Mouse (Mus musculus) liver, embryonic 11.5 days (tissue): ENCODE measurements at regions not wholly inside any gene's neighbourhood (a gene's known extent, or its start where the extent isn't known, plus 50 kb on each side); places are given as distances from the start of the nearest gene placed in this dataset.

ENCODE experiments used
- ATAC-seq: fragments of 200-750 bp; cut with Nextera tagmentation; replicated peaks from 2 replicates; pipeline ENCODE4 v1.8.0; 2017; ENCODE audit warnings: moderate number of reproducible peaks, mild to moderate bottlenecking, moderate TSS enrichment, moderate library complexity; ENCODE audit not compliant: low FRiP score
- DNase-seq: peaks from one replicate; pipeline ENCODE4 v3.0.0-alpha.2; 2017; ENCODE audit warnings: low spot score
- H3K27ac ChIP-seq: fragments of 300-500 bp; sonication (generic); 2 replicates; pipeline ENCODE4 v1.5.1; 2014; ENCODE audit warnings: mild to moderate bottlenecking, low read depth, low read length, control low read depth
- H3K27me3 ChIP-seq: fragments of 300-500 bp; sonication (generic); replicated peaks from 2 replicates; pipeline ENCODE4 v1.6.1; 2014; ENCODE audit warnings: low read length, mixed read lengths; ENCODE audit not compliant: control insufficient read depth, insufficient read depth
- H3K36me3 ChIP-seq: fragments of 300-500 bp; sonication (generic); 2 replicates; pipeline ENCODE4 v1.6.1; 2014; ENCODE audit warnings: mild to moderate bottlenecking, low read length, moderate library complexity, mixed read lengths; ENCODE audit not compliant: control insufficient read depth, insufficient read depth
- H3K4me1 ChIP-seq: fragments of 300-500 bp; sonication (generic); replicated peaks from 2 replicates; pipeline ENCODE4 v1.6.1; 2014; ENCODE audit warnings: low read length, mixed read lengths; ENCODE audit not compliant: control insufficient read depth, insufficient read depth
- H3K4me2 ChIP-seq: fragments of 300-500 bp; sonication (generic); 2 replicates; pipeline ENCODE4 v1.6.1; 2014; ENCODE audit warnings: mild to moderate bottlenecking, control low read depth, moderate library complexity
- H3K4me3 ChIP-seq: fragments of 300-500 bp; sonication (generic); 2 replicates; pipeline ENCODE4 v1.5.1; 2014; ENCODE audit warnings: low read depth, low read length, control low read depth
- H3K9ac ChIP-seq: fragments of 300-500 bp; sonication (generic); 2 replicates; pipeline ENCODE4 v1.6.1; 2014; ENCODE audit warnings: low read depth, low read length, control low read depth
- H3K9me3 ChIP-seq: fragments of 300-500 bp; sonication (generic); 2 replicates; pipeline ENCODE4 v1.6.1; 2016; ENCODE audit warnings: low read length, inconsistent platforms, mixed read lengths; ENCODE audit not compliant: control insufficient read depth
- WGBS: fragments of 180-500 bp; shearing (Covaris S2); extraction: QIAGEN DNeasy Blood & Tissue Kit; methylation state at CpG from one replicate; pipeline ENCODE4 v1.1.7; 2014; 5-methylcytosine and 5-hydroxymethylcytosine counted together

GRCm38 (mm10) chr13:34800906-34801305 is 66.3 kb downstream of the Fam50b start:
- Histone ChIP-seq H3K27me3 (no peaks in the 10 kb centered on the region), H3K27ac (no peak overlapping the region), H3K9me3 (no peaks in the 10 kb centered on the region), H3K4me3 (no peak overlapping the region), H3K36me3 (no peaks in the 10 kb centered on the region), H3K4me2 (no peak overlapping the region), H3K9ac (no peak overlapping the region), H3K4me1 (no peaks in the 10 kb centered on the region)
- DNase-seq (no peak), ATAC-seq (no peak)
- WGBS: 78% methylated on average over 5 of the region's 5 CpGs

GRCm38 (mm10) chr13:34806532-34807092 is 68.5 kb upstream of the Prpf4b start:
- H3K27ac ChIP-seq: no peak overlapping the region

GRCm38 (mm10) chr13:34809536-34809935 is 65.6 kb upstream of the Prpf4b start:
- ATAC-seq (no peak), DNase-seq (no peak)
- H3K4me1 ChIP-seq: 0 out of 2 replicates have a peak, but pooled peaks cover 3% of the 10 kb centered on the region
- WGBS: 69% methylated on average over 1 of the region's 1 CpGs
- no peak overlapping the region for H3K27ac ChIP-seq
- H3K4me2 ChIP-seq: no peak overlapping the region
- H3K9ac ChIP-seq: no peak overlapping the region
- no peaks in the 10 kb centered on the region for H3K9me3 ChIP-seq
- H3K27me3 ChIP-seq: no peaks in the 10 kb centered on the region
- no peak overlapping the region for H3K4me3 ChIP-seq
- no peaks in the 10 kb centered on the region for H3K36me3 ChIP-seq

More at GRCm38 (mm10) chr13:34806532-34807092, 68.5 kb upstream of the Prpf4b start:
- Histone ChIP-seq H3K9ac (no peak overlapping the region), H3K4me2 (no peak overlapping the region), H3K36me3 (no peaks in the 10 kb centered on the region), H3K9me3 (no peaks in the 10 kb centered on the region), H3K4me1 (no peaks in the 10 kb centered on the region), H3K27me3 (no peaks in the 10 kb centered on the region), H3K4me3 (no peak overlapping the region)
- 77% methylated on average over 9 of the region's 9 CpGs for WGBS
- no peak for DNase-seq
- no peak for ATAC-seq

GRCm38 (mm10) chr13:34814161-34815056 is 60.7 kb upstream of the Prpf4b start:
- Histone ChIP-seq H3K27me3 (no peaks in the 10 kb centered on the region), H3K27ac (no peak overlapping the region), H3K9me3 (no peaks in the 10 kb centered on the region), H3K4me1 (0 out of 2 replicates have a peak, but pooled peaks cover 3% of the 10 kb centered on the region), H3K36me3 (no peaks in the 10 kb centered on the region), H3K4me3 (no peak overlapping the region), H3K4me2 (0 out of 2 replicates have a peak overlapping the region, but pooled peaks have one; percentile 5), H3K9ac (no peak overlapping the region)
- ATAC-seq: no peak
- 38% methylated on average over 18 of the region's 18 CpGs for WGBS
- no peak for DNase-seq

- no peaks in the 10 kb centered on the region for H3K27me3 ChIP-seq
- H3K4me1 ChIP-seq: 0 out of 2 replicates have a peak, but pooled peaks cover 3% of the 10 kb centered on the region
- no peak overlapping the region for H3K9ac ChIP-seq
- H3K9me3 ChIP-seq: no peaks in the 10 kb centered on the region
- 59% methylated on average over 3 of the region's 3 CpGs for WGBS
- no peak overlapping the region for H3K4me3 ChIP-seq
- no peaks in the 10 kb centered on the region for H3K36me3 ChIP-seq
- H3K27ac ChIP-seq: no peak overlapping the region
- DNase-seq: no peak
- ATAC-seq: no peak
- H3K4me2 ChIP-seq: no peak overlapping the region
These were observed 60.1 kb upstream of the Prpf4b start for GRCm38 (mm10) chr13:34815057-34815410.

GRCm38 (mm10) chr13:34818211-34818610 is 56.9 kb upstream of the Prpf4b start:
- Histone ChIP-seq H3K4me1 (0 out of 2 replicates have a peak, but pooled peaks cover 3% of the 10 kb centered on the region), H3K36me3 (no peaks in the 10 kb centered on the region), H3K4me3 (no peak overlapping the region), H3K27ac (no peak overlapping the region), H3K4me2 (no peak overlapping the region), H3K9me3 (no peaks in the 10 kb centered on the region), H3K27me3 (no peaks in the 10 kb centered on the region), H3K9ac (no peak overlapping the region)
- ATAC-seq (no peak), DNase-seq (no peak)
- WGBS: 82% methylated on average over 5 of the region's 5 CpGs

- no peaks in the 10 kb centered on the region for H3K36me3 ChIP-seq
- no peaks in the 10 kb centered on the region for H3K9me3 ChIP-seq
- H3K4me3 ChIP-seq: no peak overlapping the region
- H3K4me1 ChIP-seq: peaks cover 6% of the 10 kb centered on the region; the same call in 1 of the 2 replicates
- H3K4me2 ChIP-seq: no peak overlapping the region
- WGBS: 66% methylated on average over 4 of the region's 4 CpGs
- no peaks in the 10 kb centered on the region for H3K27me3 ChIP-seq
- no peak for DNase-seq
- peak; percentile 61 for ATAC-seq
- H3K27ac ChIP-seq: no peak overlapping the region
- H3K9ac ChIP-seq: no peak overlapping the region
These were observed 54.7 kb upstream of the Prpf4b start for GRCm38 (mm10) chr13:34820423-34820822.

GRCm38 (mm10) chr13:34821946-34822345 is 53.2 kb upstream of the Prpf4b start:
- no peak overlapping the region for H3K9ac ChIP-seq
- H3K4me3 ChIP-seq: no peak overlapping the region
- 85% methylated on average over 3 of the region's 3 CpGs for WGBS
- no peaks in the 10 kb centered on the region for H3K36me3 ChIP-seq
- ATAC-seq: no peak
- H3K27me3 ChIP-seq: no peaks in the 10 kb centered on the region
- H3K4me2 ChIP-seq: no peak overlapping the region
- no peak overlapping the region for H3K27ac ChIP-seq
- peaks cover 9% of the 10 kb centered on the region for H3K4me1 ChIP-seq
- DNase-seq: no peak
- H3K9me3 ChIP-seq: no peaks in the 10 kb centered on the region
